Mouse (Mus musculus) ES-Bruce4 (cell line): Measurements from ENCODE around the gene Zbtb25. TPM values are rescaled to one million over a fixed set of nuclear protein-coding genes. Genes with fewer than 3 reads are reported as not detected.

ENCODE experiments used
- H3K27ac ChIP-seq: 2 replicates; pipeline ENCODE4 v1.5.1; 2012; ENCODE audit warnings: low read length, inconsistent platforms; ENCODE audit not compliant: insufficient read depth
- H3K27me3 ChIP-seq: 2 replicates; pipeline ENCODE4 v1.6.1; 2012; ENCODE audit warnings: mild to moderate bottlenecking, low read length, inconsistent platforms; ENCODE audit not compliant: control insufficient read depth, poor library complexity, insufficient read depth, severe bottlenecking
- H3K36me3 ChIP-seq: 2 replicates; pipeline ENCODE4 v1.6.1; 2012; ENCODE audit warnings: inconsistent platforms, mild to moderate bottlenecking, low read length, moderate library complexity; ENCODE audit not compliant: control insufficient read depth, poor library complexity, insufficient read depth, severe bottlenecking
- H3K4me1 ChIP-seq: one replicate; pipeline ENCODE4 v1.8.1; 2011; ENCODE audit warnings: low read length; ENCODE audit not compliant: control insufficient read depth, insufficient read depth
- H3K4me3 ChIP-seq: 2 replicates; pipeline ENCODE4 v1.5.1; 2011; ENCODE audit warnings: low read depth, mild to moderate bottlenecking, low read length
- H3K9ac ChIP-seq: 2 replicates; pipeline ENCODE4 v1.6.1; 2012; ENCODE audit warnings: low read depth, mild to moderate bottlenecking, inconsistent platforms; ENCODE audit not compliant: poor library complexity, severe bottlenecking
- H3K9me3 ChIP-seq: replicated peaks from 2 replicates; pipeline ENCODE4 v1.6.1; 2012; ENCODE audit warnings: mild to moderate bottlenecking, low read length, inconsistent platforms; ENCODE audit not compliant: control insufficient read depth, poor library complexity, insufficient read depth, severe bottlenecking
- CTCF ChIP-seq: IDR thresholded peaks from one replicate; pipeline ENCODE4 v1.8.1; 2011; ENCODE audit warnings: low read depth, low read length
- EP300 ChIP-seq: IDR thresholded peaks from 2 replicates; pipeline ENCODE4 v1.6.1; 2011; ENCODE audit warnings: low read depth, low read length; ENCODE audit not compliant: insufficient read depth
- POLR2A ChIP-seq: IDR thresholded peaks from one replicate; pipeline ENCODE4 v1.8.1; 2011; ENCODE audit warnings: low read length; ENCODE audit not compliant: insufficient read depth
- polyA plus RNA-seq: library from polyadenylated mRNA; stranded (reverse); fragments of >200 nt; gene quantifications from 2 replicates; pipeline ENCODE4 v1.2.4, GENCODE M21; 2011; ENCODE audit warnings: low read depth; ENCODE audit not compliant: missing spikeins, insufficient read depth, insufficient read length

The Zbtb25 gene
- polyA plus RNA-seq = 23.1 and 30.8 TPM in 2 replicates

DNA sequence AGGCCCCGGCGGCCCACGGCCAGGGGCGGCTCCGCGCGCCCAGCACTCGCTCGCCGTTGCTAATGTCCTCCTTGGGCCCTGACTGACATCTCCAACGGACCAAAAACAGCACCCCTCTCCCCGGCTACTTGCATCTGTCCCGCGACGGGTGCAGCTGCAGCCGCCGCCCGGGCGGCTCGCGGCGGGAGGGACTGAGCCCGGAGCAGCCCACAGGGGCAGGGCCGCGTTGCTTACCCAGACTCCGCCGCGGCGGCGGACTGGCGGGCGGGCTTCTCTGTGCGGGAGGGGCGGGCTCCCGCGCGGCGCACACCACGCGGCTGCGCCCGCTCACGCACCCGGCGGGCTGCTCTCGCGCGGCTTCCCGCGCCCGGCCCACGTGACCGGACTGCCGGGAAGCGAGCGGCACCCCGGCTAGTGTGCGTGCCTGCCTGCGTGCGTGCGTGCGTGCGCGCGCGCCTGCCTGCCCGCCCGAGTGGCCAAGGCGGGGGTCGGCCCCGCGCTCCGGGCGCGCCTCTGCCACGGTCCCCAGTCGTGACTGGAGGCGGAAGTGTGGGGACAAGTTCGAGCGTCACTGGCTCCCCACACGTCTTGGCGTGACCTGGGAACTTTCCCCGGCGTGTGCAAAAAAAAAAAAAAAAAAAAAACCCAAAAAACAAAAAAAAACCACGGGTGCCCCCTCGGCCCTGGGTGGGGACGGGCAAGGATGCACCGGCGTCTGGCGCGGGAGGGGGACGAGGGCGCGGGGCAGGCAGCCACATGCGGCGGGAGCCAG, at the start of gene Zbtb25:
TSS of gene Zbtb25 (minus strand) at position 397 of the 772 bp plus-strand sequence.
- no peaks in the 10 kb centered on the region for H3K36me3 ChIP-seq
- TF ChIP-seq CTCF = no peak
- TF ChIP-seq EP300 = 0 out of 2 replicates have a peak, but pooled peaks have one; percentile 14
- H3K27ac ChIP-seq = peak within 1 kb of the TSS; percentile 17; the same call in 1 of the 2 replicates
- no peaks in the 10 kb centered on the region for H3K9me3 ChIP-seq
- H3K4me3 ChIP-seq = peak within 1 kb of the TSS; percentile 83
- H3K9ac ChIP-seq = peak within 1 kb of the TSS; percentile 92
- no peaks in the 10 kb centered on the region for H3K4me1 ChIP-seq
- no peaks in the 10 kb centered on the region for H3K27me3 ChIP-seq

DNA sequence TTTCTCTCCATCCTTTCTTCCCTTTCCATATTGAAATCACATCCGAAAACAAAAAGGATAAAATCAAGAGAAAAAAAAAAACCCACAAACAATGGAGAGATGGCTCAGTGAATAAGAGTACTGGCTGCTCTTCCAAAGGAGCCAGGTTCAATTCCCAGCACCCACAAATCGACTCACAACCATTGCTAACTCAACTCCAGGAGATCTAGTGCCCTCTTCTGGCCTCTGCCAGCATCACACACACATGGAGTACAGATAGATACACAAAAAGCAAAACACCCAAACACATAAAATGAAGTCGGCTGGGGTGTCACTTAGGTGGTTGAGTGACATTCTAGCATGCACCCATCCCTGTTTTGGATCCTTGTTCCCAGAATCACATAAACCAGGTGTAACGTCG, 48.9 kb upstream of the Zbtb25 start:
- no peaks in the 10 kb centered on the region for H3K36me3 ChIP-seq
- no peak overlapping the region for H3K9ac ChIP-seq
- no peak overlapping the region for H3K27ac ChIP-seq
- H3K9me3 ChIP-seq = peaks cover 6% of the 10 kb centered on the region
- H3K4me1 ChIP-seq = no peaks in the 10 kb centered on the region
- TF ChIP-seq CTCF (peak; percentile 12), POLR2A (no peak), EP300 (no peak)
- H3K4me3 ChIP-seq = no peak overlapping the region
- H3K27me3 ChIP-seq = peaks cover 1% of the 10 kb centered on the region; the same call in 1 of the 2 replicates

DNA sequence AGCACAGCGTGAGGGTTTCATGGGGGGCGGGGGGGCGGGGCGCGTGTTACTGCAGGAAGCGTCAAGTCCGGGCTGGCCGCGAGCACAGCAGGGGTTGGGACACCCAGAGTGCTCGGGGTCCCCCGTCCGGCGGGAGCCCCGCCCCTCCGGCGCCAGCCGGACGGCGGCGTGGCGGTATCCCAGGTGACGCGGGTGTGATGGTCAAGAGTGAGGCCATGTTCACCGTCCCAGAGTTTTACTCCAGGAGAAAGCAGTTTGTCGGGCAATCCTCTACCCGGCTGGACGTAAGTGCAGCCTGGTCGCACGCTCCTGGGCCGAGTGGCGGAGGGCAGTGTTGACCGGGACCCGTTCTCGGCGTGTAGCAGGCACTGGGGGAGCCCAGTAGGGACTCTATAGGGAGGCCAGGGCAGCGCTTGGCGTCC, 48.0 kb upstream of the Zbtb25 start, which contains the start of gene Ppp1r36:
TSS of gene Ppp1r36 (plus strand) at position 106 of the 422 bp plus-strand sequence.
- Histone ChIP-seq H3K9me3 (peaks cover 6% of the 10 kb centered on the region), H3K27ac (no peak within 1 kb of the TSS), H3K9ac (peak within 1 kb of the TSS; percentile 12), H3K4me3 (peak within 1 kb of the TSS; percentile 44), H3K36me3 (no peaks in the 10 kb centered on the region), H3K27me3 (peaks cover 1% of the 10 kb centered on the region; the same call in 1 of the 2 replicates), H3K4me1 (no peaks in the 10 kb centered on the region)
- TF ChIP-seq POLR2A (no peak), EP300 (no peak), CTCF (no peak)

DNA sequence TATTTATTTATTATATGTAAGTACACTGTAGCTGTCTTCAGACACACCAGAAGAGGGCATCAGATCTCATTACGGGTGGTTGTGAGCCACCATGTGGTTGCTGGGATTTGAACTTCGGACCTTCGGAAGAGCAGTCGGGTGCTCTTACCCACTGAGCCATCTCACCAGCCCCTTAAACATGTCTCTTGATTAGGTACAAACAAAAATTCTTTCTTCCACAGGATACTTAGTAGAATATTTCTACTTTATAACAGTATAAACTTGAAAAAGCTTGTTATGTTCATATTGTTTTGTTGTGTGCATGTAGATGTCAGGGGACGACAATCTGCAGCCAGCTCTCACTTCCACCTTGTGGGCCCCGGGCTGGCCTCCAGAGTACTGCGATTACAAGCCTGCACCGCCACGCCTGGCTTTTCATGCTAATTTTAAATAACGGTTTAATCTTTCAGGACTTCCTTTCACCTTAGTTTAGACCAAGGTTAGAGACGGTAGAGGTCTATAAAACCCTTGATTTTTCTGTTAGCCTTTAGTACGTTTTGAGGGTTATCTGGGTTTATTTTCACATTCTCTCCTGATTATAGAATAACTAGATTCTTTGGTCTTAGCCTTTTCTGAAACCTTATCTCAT, 46.1 kb upstream of the Zbtb25 start:
- Histone ChIP-seq H3K9ac (no peak overlapping the region), H3K36me3 (no peaks in the 10 kb centered on the region), H3K4me1 (no peaks in the 10 kb centered on the region), H3K27ac (no peak overlapping the region), H3K9me3 (peaks cover 6% of the 10 kb centered on the region), H3K4me3 (no peak overlapping the region), H3K27me3 (peaks cover 1% of the 10 kb centered on the region; the same call in 1 of the 2 replicates)
- no peak for TF ChIP-seq CTCF
- TF ChIP-seq EP300 = no peak

DNA sequence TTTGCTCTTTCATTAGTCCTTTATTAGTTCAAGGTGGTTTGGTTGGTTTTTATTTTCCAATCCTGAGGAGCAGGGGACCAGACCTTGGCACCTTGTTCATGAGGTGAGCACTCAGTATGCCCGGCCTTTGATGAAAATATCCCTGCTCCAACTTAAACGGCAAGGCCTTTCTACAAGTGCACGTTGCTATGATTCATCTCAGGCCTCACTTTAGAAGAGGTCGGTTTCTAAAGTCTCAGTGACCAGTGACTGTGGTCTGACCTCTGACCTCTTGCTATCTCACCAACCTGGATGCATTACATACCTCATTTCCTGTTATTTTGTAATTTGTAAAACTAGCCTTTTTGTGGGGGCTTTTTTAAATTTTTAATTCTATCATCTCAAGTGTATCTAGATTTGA, 39.8 kb upstream of the Zbtb25 start:
- TF ChIP-seq POLR2A (no peak), EP300 (no peak), CTCF (no peak)
- Histone ChIP-seq H3K4me3 (no peak overlapping the region), H3K9ac (no peak overlapping the region), H3K27ac (no peak overlapping the region), H3K36me3 (no peaks in the 10 kb centered on the region), H3K9me3 (no peaks in the 10 kb centered on the region), H3K27me3 (no peaks in the 10 kb centered on the region), H3K4me1 (no peaks in the 10 kb centered on the region)

DNA sequence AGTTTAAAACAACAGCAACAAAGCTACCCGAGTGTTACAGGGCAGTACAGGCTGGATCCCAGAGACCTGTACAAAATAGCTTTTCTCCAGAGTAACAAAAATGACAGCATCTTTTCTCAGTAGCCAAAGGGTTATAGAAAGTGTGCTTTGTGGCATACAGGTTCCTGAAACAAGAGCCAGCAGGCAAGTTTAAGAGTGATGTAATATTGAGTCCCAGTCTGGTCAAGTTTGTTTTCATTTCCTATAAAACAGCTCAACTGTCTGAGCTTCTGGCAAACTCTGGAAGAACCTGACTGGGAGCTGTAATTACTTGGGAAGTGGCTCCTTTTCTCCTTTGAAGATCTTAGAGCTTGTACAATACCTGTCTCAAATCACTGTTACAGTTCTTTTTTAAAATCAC, 37.8 kb upstream of the Zbtb25 start:
- H3K4me3 ChIP-seq = no peak overlapping the region
- no peak overlapping the region for H3K9ac ChIP-seq
- no peaks in the 10 kb centered on the region for H3K36me3 ChIP-seq
- H3K27ac ChIP-seq = no peak overlapping the region
- H3K9me3 ChIP-seq = no peaks in the 10 kb centered on the region
- TF ChIP-seq CTCF (no peak), POLR2A (no peak), EP300 (no peak)
- no peaks in the 10 kb centered on the region for H3K4me1 ChIP-seq
- no peaks in the 10 kb centered on the region for H3K27me3 ChIP-seq
